Mouse (Mus musculus) olfactory bulb, adult 2 months (tissue): Measurements from ENCODE around the gene Ginm1.

ENCODE experiments used
- CTCF ChIP-seq: fragments of 200-500 bp; IDR thresholded peaks from 2 replicates; pipeline ENCODE4 v1.5.1; 2012; ENCODE audit warnings: low read depth, mild to moderate bottlenecking, low read length, moderate library complexity; ENCODE audit not compliant: insufficient read depth
- POLR2A ChIP-seq: fragments of 200-500 bp; IDR thresholded peaks from 2 replicates; pipeline ENCODE4 v1.6.1; 2012; ENCODE audit warnings: mild to moderate bottlenecking, low read depth, low read length, moderate library complexity; ENCODE audit not compliant: insufficient read depth

- TF ChIP-seq POLR2A (no peak), CTCF (no peak)
Observed at GRCm38 (mm10) chr10:7802519-7803140, 10.0 kb upstream of the Ginm1 start.
